Mouse (Mus musculus) common myeloid progenitor, adult 5-6 weeks (primary cell): ENCODE measurements around the gene Brms1. TPM values are rescaled to one million over a fixed set of nuclear protein-coding genes. Genes with fewer than 3 reads are reported as not detected.

Experiments used
- ATAC-seq: replicated peaks from 2 replicates; pipeline ENCODE4 v1.8.0; 2016; ENCODE audit warnings: low read depth, mild to moderate bottlenecking, moderate TSS enrichment, inconsistent platforms; ENCODE audit not compliant: poor library complexity, severe bottlenecking
- total RNA-seq: library from RNA; stranded (forward); fragments of 200-1000, 187-1606 nt; gene quantifications from 2 replicates; pipeline ENCODE4 v1.2.3, GENCODE M21; 2017

The Brms1 gene
- total RNA-seq, 1 experiment from 2014 or later = 27.8 TPM

DNA sequence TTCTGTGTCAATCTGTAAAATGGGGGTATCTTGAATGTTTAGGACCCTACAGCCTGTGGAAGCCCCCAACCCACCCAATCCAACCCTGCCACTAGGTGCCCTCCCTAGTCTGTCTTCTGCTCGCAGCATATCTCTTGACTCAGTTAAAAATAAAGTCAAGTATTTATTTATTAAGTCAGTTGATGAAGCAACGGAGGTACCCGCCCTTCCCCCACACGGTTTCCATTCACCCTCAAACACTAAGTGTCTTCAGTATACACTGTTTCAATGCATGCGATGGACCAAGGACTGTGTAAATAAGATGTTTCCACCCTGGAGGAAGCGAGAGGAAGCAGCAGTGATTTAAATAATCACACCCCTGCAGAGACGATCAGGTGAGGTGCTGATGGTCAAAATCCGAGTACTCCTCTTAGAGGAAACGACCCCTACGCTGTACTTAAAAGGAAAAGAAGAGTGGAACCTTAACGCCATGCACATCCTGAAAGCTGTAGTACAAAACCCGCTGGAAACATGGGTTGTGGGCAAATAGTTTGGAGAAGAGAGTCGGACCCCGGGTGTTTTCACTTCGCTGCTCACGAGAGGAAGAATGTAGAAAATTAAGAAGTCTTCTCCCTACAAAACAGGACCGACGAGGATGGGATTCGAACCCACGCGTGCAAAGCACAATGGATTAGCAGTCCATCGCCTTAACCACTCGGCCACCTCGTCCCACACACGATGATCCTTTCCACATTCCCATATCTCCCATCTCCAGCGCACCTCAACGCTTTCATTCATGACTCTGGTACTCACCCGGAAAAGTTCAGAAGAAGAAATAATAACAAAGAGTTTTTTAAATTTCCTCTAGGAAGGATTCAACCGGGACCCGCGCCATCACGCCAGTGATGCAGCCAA is 3.2 kb upstream of the Brms1 start:
- no peak for ATAC-seq

DNA sequence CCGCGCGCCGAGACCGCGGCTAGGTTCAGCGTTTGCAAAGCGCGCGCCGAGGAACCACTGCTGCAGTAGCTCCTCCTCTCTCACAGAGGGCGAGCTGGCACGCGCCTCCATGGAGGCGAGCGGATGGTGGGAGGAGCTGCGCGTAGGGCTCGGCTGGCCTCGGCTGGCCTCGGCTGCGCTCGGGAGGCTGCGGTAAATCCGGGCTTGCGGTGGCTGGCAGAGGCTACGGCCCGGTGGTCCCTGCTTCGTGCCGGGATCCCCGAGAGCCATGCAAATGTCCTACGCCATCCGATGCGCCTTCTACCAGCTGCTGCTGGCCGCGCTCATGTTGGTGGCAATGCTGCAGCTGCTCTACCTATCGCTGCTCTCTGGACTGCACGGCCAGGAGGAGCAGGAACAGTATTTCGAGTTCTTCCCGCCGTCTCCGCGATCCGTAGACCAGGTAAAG is 2.4 kb upstream of the Brms1 start, which contains the start of the genes B4gat1 and AC124502.3:
TSS of gene B4gat1 (plus strand) at position 118 of the 448 bp plus-strand sequence.
TSS of gene AC124502.3 (plus strand) at position 183 of the 448 bp plus-strand sequence.
- peak; percentile 84 for ATAC-seq

- no peak for ATAC-seq
These were observed 1.6 kb upstream of the Brms1 start for GRCm38 (mm10) chr19:5039301-5040114.

DNA sequence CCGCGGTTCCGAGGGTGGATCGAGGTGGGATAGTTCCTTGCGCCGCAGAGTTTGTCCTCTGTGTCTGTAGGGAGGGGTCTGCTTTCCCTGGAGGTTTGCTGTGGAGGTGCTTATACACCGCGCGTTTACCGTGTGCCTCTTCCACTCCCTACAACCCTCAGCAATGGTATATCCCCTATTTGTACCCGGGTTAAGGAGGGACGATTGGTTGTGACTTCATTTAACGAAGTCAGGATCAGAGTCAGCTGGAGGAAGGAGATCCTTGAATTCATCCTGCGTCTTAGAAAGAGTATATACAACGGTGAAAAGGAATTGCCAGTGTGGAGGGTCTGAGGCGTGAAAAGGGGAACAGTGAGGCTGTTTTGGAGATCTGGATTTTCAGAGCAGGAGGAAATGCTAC is 434 bp downstream of the Brms1 start:
- ATAC-seq = no peak

GRCm38 (mm10) chr19:5045531-5045930 is 4.4 kb downstream of the Brms1 start:
- no peak for ATAC-seq

- ATAC-seq = no peak
These were observed 7.2 kb downstream of the Brms1 start for GRCm38 (mm10) chr19:5048138-5049056.

GRCm38 (mm10) chr19:5049325-5049724 is 8.2 kb downstream of the Brms1 start:
- no peak for ATAC-seq

DNA sequence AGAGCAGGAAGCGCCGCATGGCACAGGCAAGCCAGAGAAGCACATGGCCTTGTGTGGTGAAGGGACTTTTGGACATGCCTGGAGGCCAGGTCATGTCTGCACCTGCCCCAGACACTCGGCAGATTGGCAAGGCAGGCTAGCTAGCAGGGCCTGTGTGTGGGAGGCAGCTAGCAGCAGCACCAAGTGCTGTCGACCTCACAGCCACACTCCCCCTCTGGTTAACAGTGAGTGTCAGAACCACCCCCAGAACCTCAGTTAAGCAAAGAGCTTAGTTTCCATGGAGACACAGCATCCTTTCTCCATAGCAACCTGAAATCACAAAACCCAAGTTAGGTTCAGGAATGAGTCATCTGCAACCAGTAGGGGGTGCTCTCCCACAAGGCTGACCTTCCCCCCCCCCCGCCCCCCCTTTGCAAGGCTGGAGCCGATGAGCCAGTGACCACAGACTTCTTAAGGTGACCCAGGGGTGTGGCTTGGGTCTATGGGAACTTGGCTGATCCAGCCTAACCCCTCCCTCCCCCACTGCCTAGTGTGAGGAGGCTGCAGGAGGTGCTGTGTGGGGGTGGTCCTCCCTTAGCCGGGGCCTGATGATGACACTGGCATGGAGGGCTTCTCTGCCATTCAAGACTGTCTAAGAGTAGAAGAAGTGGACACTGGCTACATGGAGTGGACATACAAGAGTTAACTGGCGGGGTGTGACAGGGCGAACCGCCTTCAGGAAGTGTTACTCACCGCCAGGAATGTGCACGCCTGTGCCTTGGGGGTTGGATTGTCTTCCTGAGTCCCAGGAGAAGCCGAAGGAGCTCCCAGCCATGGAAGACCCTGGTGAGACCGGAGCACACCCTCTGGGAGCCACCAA is 9.1 kb downstream of the Brms1 start, which contains the start of gene Rin1:
TSS of gene Rin1 (plus strand) at position 435 of the 859 bp plus-strand sequence.
- peak; percentile 27 for ATAC-seq

GRCm38 (mm10) chr19:5051031-5051430 is 9.9 kb downstream of the Brms1 start:
- ATAC-seq = 0 out of 2 replicates have a peak, but pooled peaks have one; percentile 16

DNA sequence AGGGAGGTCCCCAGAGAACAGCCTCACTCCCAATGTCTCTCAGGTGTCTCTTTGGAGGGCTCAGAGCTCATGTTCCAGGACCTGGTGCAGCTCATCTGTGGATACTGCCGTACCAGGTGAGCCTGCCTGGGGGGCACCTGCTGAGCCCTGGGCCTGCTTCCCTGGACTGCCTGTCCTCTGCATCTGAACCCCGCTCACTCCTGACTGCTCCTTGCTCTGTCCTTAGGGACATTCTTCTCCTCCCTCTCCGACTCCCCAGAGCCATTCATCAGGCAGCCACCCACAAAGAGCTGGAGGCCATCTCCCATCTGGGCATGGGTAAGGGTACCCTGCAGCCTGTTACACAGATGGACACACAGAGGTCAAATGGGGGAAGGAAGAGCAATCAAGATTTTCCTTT is 10.4 kb downstream of the Brms1 start:
- no peak for ATAC-seq

DNA sequence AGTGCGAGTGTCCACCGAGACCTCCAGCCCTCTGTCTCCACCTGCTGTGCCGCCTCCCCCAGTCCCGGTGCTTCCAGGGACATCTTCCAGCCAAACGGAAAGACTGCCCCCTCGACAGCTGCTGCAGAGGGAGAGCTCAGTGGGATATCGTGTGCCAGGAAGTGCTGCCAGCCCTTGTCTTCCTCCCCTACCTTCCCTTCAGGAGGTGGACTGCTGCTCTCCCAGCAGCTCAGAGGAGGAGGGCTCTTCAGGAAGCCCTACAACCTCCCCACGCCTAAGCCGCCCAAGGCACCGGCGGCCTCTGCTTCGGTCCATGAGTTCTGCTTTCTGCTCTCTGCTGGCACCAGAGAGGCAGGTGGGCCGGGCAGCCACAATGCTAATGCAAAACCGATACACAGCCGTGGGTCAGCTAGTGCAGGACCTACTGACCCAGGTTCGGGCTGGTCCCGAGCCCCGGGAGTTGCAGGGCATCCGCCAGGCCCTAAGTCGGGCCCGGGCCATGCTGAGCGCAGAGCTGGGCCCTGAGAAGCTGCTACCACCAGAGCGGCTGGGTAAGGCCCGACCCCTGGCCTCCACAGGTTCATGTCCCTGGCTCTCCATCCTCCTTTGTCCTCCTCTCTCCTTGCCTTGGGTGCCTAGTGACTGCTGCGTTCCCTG is 11.1 kb downstream of the Brms1 start:
- no peak for ATAC-seq

- ATAC-seq = no peak
These were observed 11.7 kb downstream of the Brms1 start for GRCm38 (mm10) chr19:5052853-5053252.

DNA sequence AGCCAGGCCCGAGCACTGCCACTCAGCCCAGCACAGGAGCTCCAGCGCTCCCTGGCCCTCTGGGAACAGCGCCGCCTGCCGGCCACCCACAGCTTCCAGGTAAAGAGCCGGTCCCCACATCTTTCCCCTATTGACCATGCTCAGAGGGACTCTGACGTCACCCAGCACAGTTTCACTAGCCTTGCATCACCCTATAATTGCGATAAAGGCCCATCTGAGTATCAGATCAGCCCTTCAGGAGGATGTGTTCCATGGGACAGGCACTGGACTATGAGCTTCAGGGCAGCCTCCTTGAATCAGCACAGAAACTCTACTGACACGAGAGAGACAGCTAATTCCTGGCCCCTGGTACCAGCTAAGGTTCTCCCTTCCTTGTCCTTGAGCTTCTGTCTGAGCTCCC is 12.8 kb downstream of the Brms1 start:
- ATAC-seq = peak; percentile 40; the same call in 1 of the 2 replicates

DNA sequence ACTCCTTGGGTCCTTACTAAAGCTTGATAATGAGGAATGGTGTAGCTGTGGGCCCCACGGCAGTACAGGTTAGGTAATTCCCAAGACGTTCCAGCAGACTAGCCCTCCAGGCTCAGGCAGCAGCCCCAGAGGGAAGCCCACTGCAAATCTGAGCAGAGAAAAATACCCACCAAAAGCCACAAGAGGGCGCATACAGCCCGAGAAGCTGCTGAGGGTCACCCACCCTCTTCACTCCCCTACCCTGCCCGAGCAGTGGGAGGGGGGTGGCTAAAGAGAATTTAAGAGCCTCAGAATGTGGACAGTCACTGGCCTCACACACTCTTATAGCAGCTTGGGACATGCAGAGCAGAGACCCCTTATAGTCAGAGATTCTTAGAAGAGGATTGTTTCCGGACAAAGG is 15.1 kb downstream of the Brms1 start:
- ATAC-seq = peak; percentile 30; the same call in 1 of the 2 replicates

DNA sequence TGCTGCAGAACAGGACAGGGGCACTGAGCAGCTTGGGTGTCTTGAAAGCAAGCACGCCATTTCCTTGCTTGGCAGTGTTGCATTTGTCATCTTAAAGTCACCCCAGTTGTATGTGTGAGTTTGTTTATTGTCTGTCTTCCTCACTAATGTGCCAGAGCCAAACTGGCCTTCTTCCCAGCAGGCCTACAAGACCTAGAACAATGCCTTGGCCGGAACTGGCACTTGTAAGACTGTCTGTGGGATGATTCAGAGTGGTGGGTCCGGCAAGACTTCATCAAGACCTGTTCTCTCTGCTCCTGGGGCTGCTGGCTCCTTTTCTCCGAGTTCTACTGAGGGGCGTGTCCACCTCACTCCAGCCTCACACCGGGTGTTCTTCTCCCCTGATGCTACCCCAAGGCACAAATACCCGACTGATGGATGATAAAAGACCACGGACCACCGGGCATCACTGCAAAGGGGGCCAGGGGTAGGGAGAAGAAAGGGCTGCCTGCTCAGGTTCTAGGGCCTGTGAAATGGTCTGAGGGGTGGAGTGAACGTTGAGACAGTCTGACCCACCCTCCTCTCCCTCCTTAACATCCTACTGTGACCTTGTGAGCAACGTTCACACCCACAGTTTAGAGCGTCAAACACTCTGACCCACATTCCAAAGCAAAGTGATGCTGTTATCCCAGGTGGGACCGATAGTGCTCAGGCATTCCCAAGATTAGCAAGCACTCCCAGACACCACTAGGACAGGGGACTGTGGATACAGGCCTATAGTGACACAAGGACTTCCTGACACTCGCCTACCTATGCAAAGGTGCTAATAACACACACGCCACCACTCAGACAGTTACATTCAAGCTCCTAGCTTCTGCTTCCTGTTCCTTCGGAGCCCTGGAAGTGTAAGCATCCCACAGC is 17.0 kb downstream of the Brms1 start:
- no peak for ATAC-seq

- ATAC-seq = no peak
These were observed 17.9 kb downstream of the Brms1 start for GRCm38 (mm10) chr19:5058801-5059771.
